Mouse (Mus musculus) heart, embryonic 12.5 days (tissue): ENCODE measurements around the gene Slc44a3. TPM values are rescaled to one million over a fixed set of nuclear protein-coding genes. Genes with fewer than 3 reads are reported as not detected.

Experiments used
- ATAC-seq: fragments of 200-750 bp; cut with Nextera tagmentation; 2 replicates; pipeline ENCODE4 v1.8.0; 2017; ENCODE audit warnings: moderate TSS enrichment, moderate library complexity; ENCODE audit not compliant: insufficient number of reproducible peaks, low FRiP score
- H3K27ac ChIP-seq: fragments of 300-500 bp; sonication (generic); 2 replicates; pipeline ENCODE4 v1.5.1; 2016; ENCODE audit warnings: mild to moderate bottlenecking, moderate library complexity; ENCODE audit not compliant: poor library complexity, severe bottlenecking
- H3K27me3 ChIP-seq: fragments of 300-500 bp; sonication (generic); replicated peaks from 2 replicates; pipeline ENCODE4 v1.6.1; 2016; ENCODE audit warnings: mild to moderate bottlenecking, moderate library complexity
- H3K36me3 ChIP-seq: fragments of 300-500 bp; sonication (generic); 2 replicates; pipeline ENCODE4 v1.6.1; 2016; ENCODE audit warnings: mild to moderate bottlenecking, moderate library complexity
- H3K4me1 ChIP-seq: fragments of 300-500 bp; sonication (generic); replicated peaks from 2 replicates; pipeline ENCODE4 v1.6.1; 2016; ENCODE audit warnings: mild to moderate bottlenecking
- H3K4me2 ChIP-seq: fragments of 300-500 bp; sonication (generic); 2 replicates; pipeline ENCODE4 v1.6.1; 2016; ENCODE audit warnings: mild to moderate bottlenecking, moderate library complexity
- H3K4me3 ChIP-seq: fragments of 300-500 bp; sonication (generic); 2 replicates; pipeline ENCODE4 v1.5.1; 2016; ENCODE audit warnings: mild to moderate bottlenecking
- H3K9ac ChIP-seq: fragments of 300-500 bp; sonication (generic); 2 replicates; pipeline ENCODE4 v1.6.1; 2016; ENCODE audit warnings: mild to moderate bottlenecking, moderate library complexity
- H3K9me3 ChIP-seq: fragments of 300-500 bp; sonication (generic); replicated peaks from 2 replicates; pipeline ENCODE4 v1.6.1; 2016; ENCODE audit warnings: mild to moderate bottlenecking, moderate library complexity
- WGBS: fragments of 180-500 bp; shearing (Covaris S2); methylation state at CpG from one replicate; pipeline ENCODE4 v1.1.7; 2016; 5-methylcytosine and 5-hydroxymethylcytosine counted together
- polyA plus RNA-seq: library from polyadenylated mRNA; unstranded; fragments of >200 nt; fragmentation: Nextera tagmentation; extraction: Ambion mirVana; gene quantifications from 2 replicates; pipeline ENCODE4 v1.2.1, GENCODE M21; 2016

Slc44a3 gene
- polyA plus RNA-seq, 1 experiment from 2014 or later: 1.1 TPM

- no peak overlapping the region for H3K4me3 ChIP-seq
- peak overlapping the region; percentile 50 for H3K9ac ChIP-seq
- peaks cover 14% of the 10 kb centered on the region for H3K36me3 ChIP-seq
- peaks cover 98% of the 10 kb centered on the region for H3K4me1 ChIP-seq
- no peaks in the 10 kb centered on the region for H3K9me3 ChIP-seq
- ATAC-seq: no peak
- 48% methylated on average over 7 of the region's 7 CpGs for WGBS
- H3K4me2 ChIP-seq: no peak overlapping the region
- H3K27me3 ChIP-seq: no peaks in the 10 kb centered on the region
- peak overlapping the region; percentile 10; the same call in 1 of the 2 replicates for H3K27ac ChIP-seq
These were observed 94.2 kb downstream of the Slc44a3 start for GRCm38 (mm10) chr3:121437996-121438395.

- ATAC-seq: no peak
These were observed 95.1 kb downstream of the Slc44a3 start for GRCm38 (mm10) chr3:121437070-121437469.

GRCm38 (mm10) chr3:121435296-121435695 lies 96.9 kb downstream of the Slc44a3 start:
- Histone ChIP-seq H3K27ac (peak overlapping the region; percentile 55; the same call in 1 of the 2 replicates), H3K27me3 (no peaks in the 10 kb centered on the region), H3K4me1 (peaks cover 90% of the 10 kb centered on the region), H3K36me3 (0 out of 2 replicates have a peak, but pooled peaks cover 9% of the 10 kb centered on the region), H3K4me3 (no peak overlapping the region), H3K9ac (no peak overlapping the region; the same call in 1 of the 2 replicates), H3K4me2 (no peak overlapping the region; the same call in 1 of the 2 replicates), H3K9me3 (no peaks in the 10 kb centered on the region)
- WGBS: 68% methylated on average over 5 of the region's 5 CpGs
- no peak for ATAC-seq

More at GRCm38 (mm10) chr3:121437070-121437469, 95.1 kb downstream of the Slc44a3 start:
- WGBS: 55% methylated on average over 7 of the region's 7 CpGs
- H3K9ac ChIP-seq: 0 out of 2 replicates have a peak overlapping the region, but pooled peaks have one; percentile 50
- H3K4me3 ChIP-seq: no peak overlapping the region
- H3K36me3 ChIP-seq: peaks cover 16% of the 10 kb centered on the region
- H3K4me2 ChIP-seq: no peak overlapping the region
- peak overlapping the region; percentile 10; the same call in 1 of the 2 replicates for H3K27ac ChIP-seq
- no peaks in the 10 kb centered on the region for H3K9me3 ChIP-seq
- H3K27me3 ChIP-seq: no peaks in the 10 kb centered on the region
- peaks cover 97% of the 10 kb centered on the region for H3K4me1 ChIP-seq

GRCm38 (mm10) chr3:121433968-121434533 lies 98.2 kb downstream of the Slc44a3 start:
- no peak for ATAC-seq
- WGBS: 49% methylated on average over 8 of the region's 8 CpGs
- H3K9ac ChIP-seq: peak overlapping the region; percentile 28
- peak overlapping the region; percentile 44 for H3K4me2 ChIP-seq
- H3K4me1 ChIP-seq: peaks cover 90% of the 10 kb centered on the region
- no peaks in the 10 kb centered on the region for H3K9me3 ChIP-seq
- H3K4me3 ChIP-seq: peak overlapping the region; percentile 15; the same call in 1 of the 2 replicates
- H3K27me3 ChIP-seq: no peaks in the 10 kb centered on the region
- peak overlapping the region; percentile 55 for H3K27ac ChIP-seq
- 0 out of 2 replicates have a peak, but pooled peaks cover 9% of the 10 kb centered on the region for H3K36me3 ChIP-seq

- H3K27me3 ChIP-seq: no peaks in the 10 kb centered on the region
- H3K4me3 ChIP-seq: no peak overlapping the region
- ATAC-seq: no peak
- H3K27ac ChIP-seq: peak overlapping the region; percentile 46; the same call in 1 of the 2 replicates
- H3K9me3 ChIP-seq: no peaks in the 10 kb centered on the region
- H3K4me1 ChIP-seq: peaks cover 90% of the 10 kb centered on the region
- 0 out of 2 replicates have a peak, but pooled peaks cover 9% of the 10 kb centered on the region for H3K36me3 ChIP-seq
- H3K4me2 ChIP-seq: no peak overlapping the region; the same call in 1 of the 2 replicates
- no peak overlapping the region for H3K9ac ChIP-seq
- 57% methylated on average over 6 of the region's 6 CpGs for WGBS
These were observed 98.8 kb downstream of the Slc44a3 start for GRCm38 (mm10) chr3:121433359-121433758.

- no peak for ATAC-seq
- Histone ChIP-seq H3K4me1 (peaks cover 66% of the 10 kb centered on the region), H3K4me2 (peak overlapping the region; percentile 81), H3K27me3 (no peaks in the 10 kb centered on the region), H3K9me3 (no peaks in the 10 kb centered on the region), H3K4me3 (0 out of 2 replicates have a peak overlapping the region, but pooled peaks have one; percentile 2), H3K36me3 (0 out of 2 replicates have a peak, but pooled peaks cover 3% of the 10 kb centered on the region), H3K9ac (no peak overlapping the region), H3K27ac (peak overlapping the region; percentile 63)
- 43% methylated on average over 7 of the region's 7 CpGs for WGBS
These were observed 101.8 kb downstream of the Slc44a3 start for GRCm38 (mm10) chr3:121430289-121430936.

GRCm38 (mm10) chr3:121429469-121429868 lies 102.7 kb downstream of the Slc44a3 start:
- Histone ChIP-seq H3K36me3 (0 out of 2 replicates have a peak, but pooled peaks cover 3% of the 10 kb centered on the region), H3K9me3 (no peaks in the 10 kb centered on the region), H3K4me2 (peak overlapping the region; percentile 81), H3K27ac (peak overlapping the region; percentile 48), H3K27me3 (no peaks in the 10 kb centered on the region), H3K9ac (0 out of 2 replicates have a peak overlapping the region, but pooled peaks have one; percentile 26), H3K4me3 (peak overlapping the region; percentile 97), H3K4me1 (peaks cover 62% of the 10 kb centered on the region)
- 32% methylated on average over 3 of the region's 3 CpGs for WGBS
- ATAC-seq: no peak

GRCm38 (mm10) chr3:121428696-121429259 lies 103.4 kb downstream of the Slc44a3 start:
- Histone ChIP-seq H3K27me3 (no peaks in the 10 kb centered on the region), H3K4me2 (peak overlapping the region; percentile 81), H3K36me3 (0 out of 2 replicates have a peak, but pooled peaks cover 3% of the 10 kb centered on the region), H3K9me3 (no peaks in the 10 kb centered on the region), H3K9ac (peak overlapping the region; percentile 98), H3K27ac (peak overlapping the region; percentile 99), H3K4me3 (peak overlapping the region; percentile 97), H3K4me1 (peaks cover 55% of the 10 kb centered on the region)
- ATAC-seq: no peak
- WGBS: 51% methylated on average over 11 of the region's 11 CpGs

- Histone ChIP-seq H3K4me1 (peaks cover 50% of the 10 kb centered on the region), H3K36me3 (0 out of 2 replicates have a peak, but pooled peaks cover 3% of the 10 kb centered on the region), H3K27ac (peak overlapping the region; percentile 99), H3K9ac (peak overlapping the region; percentile 98), H3K9me3 (no peaks in the 10 kb centered on the region), H3K27me3 (no peaks in the 10 kb centered on the region), H3K4me3 (peak overlapping the region; percentile 97), H3K4me2 (peak overlapping the region; percentile 81)
- 7% methylated on average over 8 of the region's 8 CpGs for WGBS
- ATAC-seq: no peak
These were observed 104.0 kb downstream of the Slc44a3 start for GRCm38 (mm10) chr3:121428230-121428629.

- H3K9ac ChIP-seq: peak overlapping the region; percentile 98
- H3K4me1 ChIP-seq: peaks cover 43% of the 10 kb centered on the region
- H3K4me3 ChIP-seq: peak overlapping the region; percentile 97
- H3K27me3 ChIP-seq: no peaks in the 10 kb centered on the region
- H3K36me3 ChIP-seq: 0 out of 2 replicates have a peak, but pooled peaks cover under 1% of the 10 kb centered on the region
- H3K9me3 ChIP-seq: no peaks in the 10 kb centered on the region
- WGBS: under 1% methylated on average over 13 of the region's 13 CpGs
- peak overlapping the region; percentile 99 for H3K27ac ChIP-seq
- ATAC-seq: peak; percentile 60
- peak overlapping the region; percentile 81 for H3K4me2 ChIP-seq
These were observed 104.7 kb downstream of the Slc44a3 start for GRCm38 (mm10) chr3:121427520-121427908.
